Mouse (Mus musculus) heart, embryonic 16.5 days (tissue): Measurements from ENCODE around the gene Olfr279. TPM values are rescaled to one million over a fixed set of nuclear protein-coding genes. Genes with fewer than 3 reads are reported as not detected.
"Not testable (repeated sequence)": the region's sequence is repeated elsewhere in the genome, so short reads cannot be mapped to it uniquely, and the experiment has no call there.

Source experiments
- ATAC-seq: fragments of 200-750 bp; cut with Nextera tagmentation; replicated peaks from 2 replicates; pipeline ENCODE4 v1.8.0; 2017; ENCODE audit warnings: moderate number of reproducible peaks; ENCODE audit not compliant: insufficient read depth, low FRiP score; ENCODE audit errors: extremely low read depth
- H3K27ac ChIP-seq: fragments of 300-500 bp; sonication (generic); 2 replicates; pipeline ENCODE4 v1.5.1; 2014; ENCODE audit warnings: mild to moderate bottlenecking, low read length, control low read depth, moderate library complexity
- H3K27me3 ChIP-seq: fragments of 300-500 bp; sonication (generic); 2 replicates; pipeline ENCODE4 v1.6.1; 2014; ENCODE audit warnings: low read length, mixed read lengths; ENCODE audit not compliant: control insufficient read depth, insufficient read depth
- H3K36me3 ChIP-seq: fragments of 300-500 bp; sonication (generic); 2 replicates; pipeline ENCODE4 v1.6.1; 2014; ENCODE audit not compliant: control insufficient read depth, insufficient read depth
- H3K4me1 ChIP-seq: fragments of 300-500 bp; sonication (generic); 2 replicates; pipeline ENCODE4 v1.6.1; 2014; ENCODE audit warnings: low read length, mixed read lengths; ENCODE audit not compliant: control insufficient read depth, insufficient read depth
- H3K4me2 ChIP-seq: fragments of 300-500 bp; sonication (generic); 2 replicates; pipeline ENCODE4 v1.6.1; 2014; ENCODE audit warnings: low read depth, mild to moderate bottlenecking, control low read depth, low read length
- H3K4me3 ChIP-seq: fragments of 300-500 bp; sonication (generic); 2 replicates; pipeline ENCODE4 v1.5.1; 2014; ENCODE audit warnings: mild to moderate bottlenecking, control low read depth, low read length
- H3K9ac ChIP-seq: fragments of 300-500 bp; sonication (generic); 2 replicates; pipeline ENCODE4 v1.6.1; 2014; ENCODE audit warnings: low read length, control low read depth
- H3K9me3 ChIP-seq: fragments of 300-500 bp; sonication (generic); replicated peaks from 2 replicates; pipeline ENCODE4 v1.6.1; 2016; ENCODE audit warnings: low read length; ENCODE audit not compliant: control insufficient read depth
- WGBS: fragments of 180-500 bp; shearing (Covaris S2); extraction: QIAGEN DNeasy Blood & Tissue Kit; methylation state at CpG from one replicate; pipeline ENCODE4 v1.1.7; 2014; 5-methylcytosine and 5-hydroxymethylcytosine counted together
- polyA plus RNA-seq: library from polyadenylated mRNA; unstranded; fragments of >200 nt; fragmentation: Nextera tagmentation; extraction: Ambion mirVana; gene quantifications from 2 replicates; pipeline ENCODE4 v1.2.1, GENCODE M21; 2015

The Olfr279 gene
- polyA plus RNA-seq, 1 experiment from 2014 or later: not detected

DNA sequence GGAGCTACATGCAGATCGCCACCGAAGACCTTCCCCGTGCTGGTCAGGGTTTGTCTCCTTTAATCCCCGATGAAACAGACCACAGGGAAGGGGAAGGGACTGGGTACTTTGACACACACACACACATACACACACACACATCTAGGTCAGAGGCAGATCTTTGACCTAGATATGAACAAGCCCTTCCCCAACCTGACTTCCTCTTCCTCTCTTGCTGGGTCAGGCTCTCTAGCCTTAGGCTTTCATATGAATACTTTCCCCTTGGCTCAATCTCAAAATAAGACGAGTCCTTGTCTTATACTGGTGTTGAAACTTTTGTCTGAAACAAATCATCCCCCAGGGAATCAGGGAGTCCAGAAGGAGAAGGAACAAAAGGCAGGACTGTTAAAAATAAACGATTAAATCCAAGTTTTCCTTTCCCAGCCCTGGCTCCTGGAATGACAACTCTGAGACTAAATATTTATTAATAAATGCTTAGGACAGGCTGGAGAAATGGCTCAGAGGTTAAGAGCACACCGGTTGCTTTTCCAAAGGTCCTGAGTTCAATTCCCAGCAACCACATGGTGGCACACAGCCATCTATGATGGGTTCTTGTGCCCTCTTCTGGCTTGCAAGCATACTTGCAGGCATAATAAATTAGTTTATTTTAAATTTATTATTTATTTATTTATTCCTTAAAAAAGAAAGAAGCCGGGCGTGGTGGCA lies 14.2 kb downstream of the Olfr279 start:
- no peak overlapping the region for H3K9ac ChIP-seq
- no peak overlapping the region for H3K27ac ChIP-seq
- WGBS: 70% methylated on average over 9 of the region's 9 CpGs
- H3K9me3 ChIP-seq: no peaks in the 10 kb centered on the region
- no peaks in the 10 kb centered on the region for H3K27me3 ChIP-seq
- H3K36me3 ChIP-seq: no peaks in the 10 kb centered on the region
- no peak overlapping the region for H3K4me2 ChIP-seq
- ATAC-seq: no peak
- peaks cover 8% of the 10 kb centered on the region; the same call in 1 of the 2 replicates for H3K4me1 ChIP-seq
- H3K4me3 ChIP-seq: no peak overlapping the region

DNA sequence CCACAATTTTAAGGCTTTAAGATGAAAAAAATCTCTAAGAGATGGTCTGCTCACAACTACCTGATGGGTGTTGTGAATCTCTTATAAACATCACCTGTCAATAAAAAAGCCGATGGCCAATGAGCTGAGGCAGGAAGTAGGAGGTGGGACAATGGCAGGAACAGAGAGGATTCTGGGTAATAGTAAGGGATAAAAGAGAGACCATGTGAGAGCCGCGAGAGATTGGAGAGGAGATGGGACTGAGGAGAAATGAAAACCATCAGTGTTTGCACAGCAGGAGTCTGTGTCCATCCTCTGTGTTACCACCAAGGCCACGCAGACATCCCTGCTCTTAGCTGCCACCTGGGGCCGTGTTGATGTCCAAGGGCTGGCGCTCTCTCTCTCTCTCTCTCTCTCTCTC lies 15.1 kb downstream of the Olfr279 start:
- H3K27ac ChIP-seq: no peak overlapping the region
- no peak overlapping the region for H3K9ac ChIP-seq
- no peak overlapping the region for H3K4me2 ChIP-seq
- WGBS: 81% methylated on average over 5 of the region's 6 CpGs
- H3K27me3 ChIP-seq: no peaks in the 10 kb centered on the region
- H3K36me3 ChIP-seq: no peaks in the 10 kb centered on the region
- no peak overlapping the region for H3K4me3 ChIP-seq
- H3K9me3 ChIP-seq: no peaks in the 10 kb centered on the region
- no peak for ATAC-seq
- H3K4me1 ChIP-seq: peaks cover 11% of the 10 kb centered on the region

DNA sequence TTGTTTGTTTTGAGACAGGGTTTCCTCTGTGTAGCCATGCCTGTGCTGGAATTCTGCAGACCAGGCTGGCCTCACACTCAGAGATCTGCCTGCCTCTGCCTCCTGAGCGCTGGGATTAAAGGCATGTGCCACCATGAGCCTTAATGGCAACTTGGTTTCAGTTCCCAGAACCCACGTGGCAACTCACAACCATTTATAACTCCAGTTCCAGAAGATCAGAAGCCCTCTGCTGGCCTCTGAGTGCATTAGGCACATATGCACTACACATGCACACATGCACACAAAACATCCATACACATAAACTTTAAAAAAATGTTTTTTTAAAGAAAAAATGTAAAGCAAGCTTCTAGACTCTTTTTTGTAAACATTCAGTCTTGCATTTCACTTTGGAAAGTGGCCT lies 17.2 kb downstream of the Olfr279 start:
- Histone ChIP-seq H3K4me3 (no peak overlapping the region), H3K9me3 (no peaks in the 10 kb centered on the region), H3K4me2 (no peak overlapping the region), H3K27ac (no peak overlapping the region), H3K27me3 (no peaks in the 10 kb centered on the region), H3K36me3 (no peaks in the 10 kb centered on the region), H3K4me1 (peaks cover 20% of the 10 kb centered on the region), H3K9ac (no peak overlapping the region)
- WGBS: 52% methylated on average over 2 of the region's 2 CpGs
- ATAC-seq: no peak

DNA sequence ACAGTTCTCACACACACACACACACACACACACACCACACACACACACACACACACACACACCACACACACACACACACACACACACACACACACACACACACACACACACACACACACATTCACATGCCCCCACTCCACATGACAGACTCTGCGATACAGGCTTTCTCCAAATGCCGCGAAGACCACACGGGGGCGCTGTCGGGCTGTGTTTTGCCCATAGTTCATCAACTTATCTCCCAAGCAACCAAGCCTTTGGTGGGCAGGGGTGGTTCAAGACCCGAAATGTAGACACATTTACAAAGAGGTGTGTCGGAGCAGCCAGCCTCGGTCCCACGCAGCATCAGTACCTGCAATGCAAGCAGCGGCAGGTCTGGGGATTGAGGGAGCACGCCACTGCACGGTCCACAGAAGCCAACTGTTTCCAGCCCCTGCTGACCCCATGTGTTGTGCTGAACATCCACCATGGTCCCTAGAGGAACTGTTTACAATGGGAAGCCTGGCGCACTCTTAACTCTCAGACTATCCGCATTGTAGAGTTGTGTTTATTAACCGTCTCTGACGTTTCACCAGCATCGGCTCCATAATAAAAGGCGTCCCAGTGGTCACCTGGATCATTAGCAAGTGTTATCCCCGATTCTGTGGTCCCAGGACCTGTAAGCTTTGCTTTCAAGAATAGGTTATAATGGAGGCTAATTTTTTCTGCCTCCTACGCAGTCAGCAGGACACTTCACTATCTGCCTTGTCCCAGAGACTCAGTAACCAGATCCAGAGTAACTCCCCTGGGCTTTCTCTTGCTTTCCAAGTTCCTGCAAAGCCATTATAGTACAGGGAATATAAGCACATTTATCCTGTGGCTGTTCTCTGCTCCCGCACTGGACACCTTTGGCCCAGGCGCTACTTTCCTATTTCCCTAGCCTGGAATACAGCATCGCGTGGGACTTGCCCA lies 18.5 kb downstream of the Olfr279 start:
- 0 out of 2 replicates have a peak, but pooled peaks have one; percentile 5 for ATAC-seq
- H3K4me2 ChIP-seq: peak overlapping the region; percentile 69
- H3K36me3 ChIP-seq: no peaks in the 10 kb centered on the region
- no peaks in the 10 kb centered on the region; the same call in 1 of the 2 replicates for H3K9me3 ChIP-seq
- H3K4me3 ChIP-seq: peak overlapping the region; percentile 43
- H3K9ac ChIP-seq: no peak overlapping the region; the same call in 1 of the 2 replicates
- peaks cover 18% of the 10 kb centered on the region for H3K4me1 ChIP-seq
- peak overlapping the region; percentile 53 for H3K27ac ChIP-seq
- 23% methylated on average over 25 of the region's 25 CpGs for WGBS
- no peaks in the 10 kb centered on the region for H3K27me3 ChIP-seq

DNA sequence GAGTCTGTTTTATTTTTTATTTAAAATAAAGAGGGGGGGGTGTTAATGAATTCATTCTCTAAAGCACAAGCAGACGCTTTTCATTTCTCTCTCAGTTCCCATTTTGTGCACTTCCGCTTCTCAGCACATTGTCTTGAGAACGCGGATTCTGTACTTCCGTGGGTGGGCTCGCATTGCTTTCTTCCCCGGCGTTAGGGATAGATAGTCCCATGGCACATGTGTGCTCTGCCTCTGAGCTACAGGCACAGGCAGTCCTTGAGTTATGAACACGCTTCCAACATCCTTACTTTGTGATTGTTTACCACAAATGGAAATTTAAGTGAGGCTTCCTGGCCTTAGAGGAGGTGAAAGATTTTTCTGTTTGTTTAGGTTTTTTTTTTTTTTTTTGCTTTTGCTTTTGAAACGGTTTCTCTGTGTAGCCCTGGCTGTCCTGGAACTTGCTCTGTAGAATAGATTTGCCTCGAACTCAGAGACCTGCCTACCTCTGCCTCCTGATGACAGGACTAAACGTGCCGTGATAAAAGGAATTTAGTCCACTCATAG lies 19.3 kb downstream of the Olfr279 start:
- Histone ChIP-seq H3K9ac (no peak overlapping the region), H3K27me3 (no peaks in the 10 kb centered on the region), H3K27ac (peak overlapping the region; percentile 53), H3K36me3 (no peaks in the 10 kb centered on the region), H3K4me1 (peaks cover 18% of the 10 kb centered on the region), H3K4me3 (no peak overlapping the region), H3K9me3 (no peaks in the 10 kb centered on the region; the same call in 1 of the 2 replicates), H3K4me2 (peak overlapping the region; percentile 69)
- WGBS: 56% methylated on average over 13 of the region's 13 CpGs
- no peak for ATAC-seq

DNA sequence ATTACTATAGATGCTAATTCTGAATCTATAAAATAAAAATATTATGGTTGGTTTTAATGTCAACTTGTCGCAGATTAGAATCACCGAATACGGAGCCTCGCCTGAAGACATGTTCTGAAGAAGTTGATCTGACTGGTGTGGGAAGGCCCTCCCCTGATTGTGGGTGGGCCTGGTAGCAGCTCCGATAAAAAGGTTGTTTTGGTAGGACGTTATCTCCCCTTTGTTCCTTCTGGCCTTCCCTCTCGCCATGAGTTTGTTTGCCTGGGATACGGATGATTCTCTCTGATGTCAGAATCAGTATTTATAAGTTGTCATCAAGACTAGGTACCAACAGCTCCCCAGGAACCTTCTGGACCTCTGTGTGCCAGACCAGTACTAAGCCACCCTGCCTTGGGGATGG lies 20.0 kb downstream of the Olfr279 start:
- H3K4me2 ChIP-seq: no peak overlapping the region
- WGBS: 41% methylated on average over 8 of the region's 8 CpGs
- no peak overlapping the region for H3K4me3 ChIP-seq
- H3K4me1 ChIP-seq: peaks cover 18% of the 10 kb centered on the region
- H3K36me3 ChIP-seq: no peaks in the 10 kb centered on the region
- no peak overlapping the region for H3K9ac ChIP-seq
- no peaks in the 10 kb centered on the region; the same call in 1 of the 2 replicates for H3K9me3 ChIP-seq
- H3K27ac ChIP-seq: no peak overlapping the region
- H3K27me3 ChIP-seq: no peaks in the 10 kb centered on the region
- no peak for ATAC-seq

DNA sequence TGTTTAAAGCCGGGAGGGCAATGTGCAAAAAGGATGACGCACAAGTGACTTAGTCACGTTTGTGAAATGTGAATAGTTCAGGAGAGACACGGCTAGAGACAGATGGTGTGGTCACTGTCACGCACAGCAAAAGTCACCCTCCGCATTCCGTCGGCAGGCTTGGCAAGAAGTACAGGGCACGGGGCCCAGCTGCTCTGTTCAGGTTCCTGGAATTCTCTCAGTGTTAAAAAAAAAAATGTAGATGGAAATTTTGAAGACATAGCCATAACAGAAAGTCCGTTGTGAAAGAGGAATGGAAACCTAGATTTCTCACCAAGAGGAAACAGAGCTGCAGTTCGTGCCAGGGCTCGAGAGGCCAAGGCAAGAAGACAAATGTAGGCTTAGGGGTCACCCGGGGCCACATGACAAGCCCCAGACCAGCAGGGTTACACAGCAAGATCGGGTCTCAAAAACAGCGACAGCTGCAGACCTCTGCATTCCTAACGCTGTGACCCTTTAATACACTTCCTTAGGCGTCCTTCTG lies 20.7 kb downstream of the Olfr279 start:
- Histone ChIP-seq H3K9me3 (no peaks in the 10 kb centered on the region; the same call in 1 of the 2 replicates), H3K4me3 (peak overlapping the region; percentile 5; the same call in 1 of the 2 replicates), H3K36me3 (peaks cover 3% of the 10 kb centered on the region), H3K9ac (no peak overlapping the region), H3K27ac (peak overlapping the region; percentile 47; the same call in 1 of the 2 replicates), H3K4me1 (peaks cover 18% of the 10 kb centered on the region), H3K27me3 (no peaks in the 10 kb centered on the region), H3K4me2 (peak overlapping the region; percentile 39)
- WGBS: 20% methylated on average over 17 of the region's 17 CpGs
- ATAC-seq: 0 out of 2 replicates have a peak, but pooled peaks have one; percentile 14

GRCm38 (mm10) chr15:98513676-98514075 lies 21.5 kb downstream of the Olfr279 start:
- not testable (repeated sequence) for H3K27ac ChIP-seq
- 77% methylated on average over 3 of the region's 3 CpGs for WGBS

More at GRCm38 (mm10) chr15:98513676-98514075, 21.5 kb downstream of the Olfr279 start:
- not testable (repeated sequence) for ATAC-seq, H3K9ac ChIP-seq, H3K4me2 ChIP-seq, H3K4me3 ChIP-seq, H3K27me3 ChIP-seq, H3K9me3 ChIP-seq
- Histone ChIP-seq H3K4me1 (peaks cover 18% of the 10 kb centered on the region), H3K36me3 (peaks cover 10% of the 10 kb centered on the region)
